In the genomic region with DNA sequence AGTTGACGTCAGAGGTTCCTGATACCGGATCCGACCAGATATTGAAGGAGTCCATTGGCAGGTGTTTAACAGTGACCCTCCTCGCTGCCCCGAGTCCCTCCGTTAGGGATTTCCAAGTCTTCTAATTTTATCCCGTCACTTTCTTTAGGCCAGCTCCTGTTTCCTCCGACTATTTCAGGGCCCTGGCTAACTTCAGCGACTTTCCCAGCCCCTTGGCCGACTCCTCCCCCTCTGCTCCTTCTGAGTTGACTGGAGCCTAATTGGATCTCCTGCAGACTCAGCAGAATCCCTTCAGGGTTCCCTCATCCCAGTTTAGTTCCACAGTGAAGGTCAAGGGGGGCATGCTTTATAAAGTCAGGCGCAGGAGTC, we compare ENCODE assay signal across 8 mouse cellular contexts. TPM values are rescaled to one million over a fixed set of nuclear protein-coding genes. Genes with fewer than 3 reads are reported as not detected.
A peak's percentile ranks its signal among the peaks of the same experiment; 100 is the strongest.
DNase-seq lines count a peak whose midpoint lies in the region; ATAC-seq lines count a peak whose summit lies in the region.

No protein-coding gene starts in this region.

- ATAC-seq in frontal cortex, adult (ENCODE audit: low TSS enrichment), result peak; percentile 25; the same call in 1 of the 2 replicates
- peak; percentile 52 for ATAC-seq in embryonic facial prominence, embryonic 15.5 days (ENCODE audit: insufficient number of reproducible peaks, low FRiP score, low TSS enrichment, low read depth)
- peak; percentile 61; the same call in 1 of the 2 replicates for ATAC-seq in limb, embryonic 15.5 days (ENCODE audit: insufficient number of reproducible peaks, low FRiP score, low TSS enrichment, low read depth)

- no peaks in the 10 kb centered on the region for H3K36me3 ChIP-seq in embryonic facial prominence, embryonic 15.5 days
- H3K36me3 ChIP-seq in hindbrain, embryonic 10.5 days, result peaks cover 11% of the 10 kb centered on the region
- peaks cover 4% of the 10 kb centered on the region; the same call in 1 of the 2 replicates for H3K36me3 ChIP-seq in limb, embryonic 15.5 days

- peaks cover 8% of the 10 kb centered on the region for H3K4me1 ChIP-seq in embryonic facial prominence, embryonic 15.5 days
- peaks cover 34% of the 10 kb centered on the region for H3K4me1 ChIP-seq in hindbrain, embryonic 10.5 days (replicated peaks)
- H3K4me1 ChIP-seq in limb, embryonic 15.5 days, result peaks cover 8% of the 10 kb centered on the region

- DNase-seq in frontal cortex, postnatal 25 days (ENCODE audit: low spot score in 2 of 2), result no peak
- DNase-seq in hindbrain, embryonic 10.5 days (ENCODE audit: low spot score), result peak; percentile 64
- peak; percentile 51 for DNase-seq in retina, embryonic 14.5 days (ENCODE audit: low spot score)
- DNase-seq in spleen, postnatal 10 days (ENCODE audit: low spot score in 2 of 2), result no peak
- no peak for DNase-seq in urinary bladder, postnatal 25 days (ENCODE audit: low spot score)

- WGBS in embryonic facial prominence, embryonic 15.5 days, result 2% methylated on average over 11 of the region's 11 CpGs
- under 1% methylated on average over 11 of the region's 11 CpGs for WGBS in hindbrain, embryonic 10.5 days
- 1% methylated on average over 11 of the region's 11 CpGs for WGBS in limb, embryonic 15.5 days

- peak overlapping the region; percentile 57 for H3K4me3 ChIP-seq in embryonic facial prominence, embryonic 15.5 days (replicated peaks)
- H3K4me3 ChIP-seq in hindbrain, embryonic 10.5 days, result peak overlapping the region; percentile 71
- peak overlapping the region; percentile 59 for H3K4me3 ChIP-seq in limb, embryonic 15.5 days

- peak overlapping the region; percentile 57 for H3K9ac ChIP-seq in embryonic facial prominence, embryonic 15.5 days
- H3K9ac ChIP-seq in limb, embryonic 15.5 days, result peak overlapping the region; percentile 63

- peak overlapping the region; percentile 79 for H3K27ac ChIP-seq in embryonic facial prominence, embryonic 15.5 days (replicated peaks)
- H3K27ac ChIP-seq in hindbrain, embryonic 10.5 days, result peak overlapping the region; percentile 92
- peak overlapping the region; percentile 85 for H3K27ac ChIP-seq in limb, embryonic 15.5 days

- H3K4me2 ChIP-seq in embryonic facial prominence, embryonic 15.5 days (replicated peaks), result peak overlapping the region; percentile 95
- H3K4me2 ChIP-seq in limb, embryonic 15.5 days, result peak overlapping the region; percentile 89

- no peaks in the 10 kb centered on the region for H3K27me3 ChIP-seq in embryonic facial prominence, embryonic 15.5 days
- H3K27me3 ChIP-seq in hindbrain, embryonic 10.5 days (ENCODE audit: insufficient read depth, poor library complexity, severe bottlenecking), result peaks cover 26% of the 10 kb centered on the region
- no peaks in the 10 kb centered on the region for H3K27me3 ChIP-seq in limb, embryonic 15.5 days

- no peaks in the 10 kb centered on the region for H3K9me3 ChIP-seq in embryonic facial prominence, embryonic 15.5 days (replicated peaks)
- H3K9me3 ChIP-seq in hindbrain, embryonic 10.5 days, result no peaks in the 10 kb centered on the region
- H3K9me3 ChIP-seq in limb, embryonic 15.5 days, result no peaks in the 10 kb centered on the region

RNA-seq across cellular contexts. Expression of a gene that starts 1.5 kb away (rescaled TPM):
- polyA plus RNA-seq in embryonic facial prominence, embryonic 15.5 days (2015; fragmentation: Nextera tagmentation; extraction: Ambion mirVana), result 21.6 and 24.1 TPM in 2 replicates
- polyA plus RNA-seq in hindbrain, embryonic 10.5 days (2016; fragmentation: Nextera tagmentation; extraction: Ambion mirVana), result 24.6 and 32.6 TPM in 2 replicates
- 31.9 and 43.6 TPM in 2 replicates for polyA plus RNA-seq in limb, embryonic 15.5 days (2015; fragmentation: Nextera tagmentation; extraction: Ambion mirVana)

Comparison
In these comparisons a context has a peak if more than half of its experiments do, and no peak if none do; other contexts are left out.
1. DNase-seq: peak in hindbrain, embryonic 10.5 days (single experiment) and retina, embryonic 14.5 days (single experiment); none in frontal cortex, postnatal 25 days (0 of 2), spleen, postnatal 10 days (0 of 2) and urinary bladder, postnatal 25 days (single experiment).
2. Peak in every context shown above with its lines, with median percentiles within 50 percentile points of each other: ATAC-seq, H3K27ac ChIP-seq and H3K4me3 ChIP-seq.